Mouse (Mus musculus) erythroid progenitor cell, adult 5-6 weeks (primary cell): ENCODE results near the gene Rec8. TPM values are rescaled to one million over a fixed set of nuclear protein-coding genes. Genes with fewer than 3 reads are reported as not detected.

Experiments used
- total RNA-seq, 2 experiments: library from RNA; stranded (forward) in 1 of 2; stranded (reverse) in 1 of 2; fragments of 150-400 nt in 1 of 2; fragments of 186-747, 209-891 nt in 1 of 2; gene quantifications; 2 replicates each; pipeline versions ENCODE4 v1.2.3 to v1.2.4; 2015 to 2017; ENCODE audit warnings: low replicate concordance in 2 of 2

The Rec8 gene
- total RNA-seq, 2 experiments from 2014 or later, result 1.4 TPM; not detected in 1

Other genes starting within 250 kb of the Rec8 start
Only the 30 nearest of the 32 such genes appear.
- gene Dhrs4, start 139.3 kb upstream of the Rec8 start, total RNA-seq (2015; ENCODE audit: low replicate concordance), result 15.5 and 26.4 TPM in 2 replicates
- gene Dhrs4, start 139.3 kb upstream of the Rec8 start, total RNA-seq (2017; ENCODE audit: low replicate concordance), result 21.8 and 34.7 TPM in 2 replicates
- gene Carmil3, start 127.4 kb upstream of the Rec8 start, total RNA-seq (2015; ENCODE audit: low replicate concordance), result 0.42 TPM in 1 of 2 replicates, not detected in the other
- gene Carmil3, start 127.4 kb upstream of the Rec8 start, total RNA-seq (2017; ENCODE audit: low replicate concordance), result 0.13 TPM in 1 of 2 replicates, not detected in the other
- not detected in 2 replicates for gene Cpne6, start 107.6 kb upstream of the Rec8 start, total RNA-seq (2015; ENCODE audit: low replicate concordance)
- gene Cpne6, start 107.6 kb upstream of the Rec8 start, total RNA-seq (2017; ENCODE audit: low replicate concordance), result not detected in 2 replicates
- gene Nrl, start 93.1 kb upstream of the Rec8 start, total RNA-seq (2015; ENCODE audit: low replicate concordance), result 0.84 TPM in 1 of 2 replicates, not detected in the other
- gene Nrl, start 93.1 kb upstream of the Rec8 start, total RNA-seq (2017; ENCODE audit: low replicate concordance), result 0.51 and 0.98 TPM in 2 replicates
- 79.3 and 89.7 TPM in 2 replicates for gene Pck2, start 77.8 kb upstream of the Rec8 start, total RNA-seq (2015; ENCODE audit: low replicate concordance)
- gene Pck2, start 77.8 kb upstream of the Rec8 start, total RNA-seq (2017; ENCODE audit: low replicate concordance), result 112 and 125 TPM in 2 replicates
- 31.0 and 44.0 TPM in 2 replicates for gene Dcaf11, start 58.0 kb upstream of the Rec8 start, total RNA-seq (2015; ENCODE audit: low replicate concordance)
- gene Dcaf11, start 58.0 kb upstream of the Rec8 start, total RNA-seq (2017; ENCODE audit: low replicate concordance), result 20.2 and 39.3 TPM in 2 replicates
- gene A730061H03Rik, start 57.6 kb upstream of the Rec8 start, total RNA-seq (2015; ENCODE audit: low replicate concordance), result 6.5 TPM in 1 of 2 replicates, not detected in the other
- not detected in 2 replicates for gene A730061H03Rik, start 57.6 kb upstream of the Rec8 start, total RNA-seq (2017; ENCODE audit: low replicate concordance)
- gene Fitm1, start 42.4 kb upstream of the Rec8 start, total RNA-seq (2015; ENCODE audit: low replicate concordance), result not detected in 2 replicates
- not detected in 2 replicates for gene Fitm1, start 42.4 kb upstream of the Rec8 start, total RNA-seq (2017; ENCODE audit: low replicate concordance)
- gene Psme1, start 39.9 kb upstream of the Rec8 start, total RNA-seq (2015; ENCODE audit: low replicate concordance), result 287 and 391 TPM in 2 replicates
- gene Psme1, start 39.9 kb upstream of the Rec8 start, total RNA-seq (2017; ENCODE audit: low replicate concordance), result 37.7 and 64.8 TPM in 2 replicates
- gene Emc9, start 32.7 kb upstream of the Rec8 start, total RNA-seq (2015; ENCODE audit: low replicate concordance), result 11.7 and 19.8 TPM in 2 replicates
- 3.3 and 14.8 TPM in 2 replicates for gene Emc9, start 32.7 kb upstream of the Rec8 start, total RNA-seq (2017; ENCODE audit: low replicate concordance)
- 112 and 141 TPM in 2 replicates for gene Psme2, start 26.9 kb upstream of the Rec8 start, total RNA-seq (2015; ENCODE audit: low replicate concordance)
- gene Psme2, start 26.9 kb upstream of the Rec8 start, total RNA-seq (2017; ENCODE audit: low replicate concordance), result 45.1 and 109 TPM in 2 replicates
- 20.2 and 22.2 TPM in 2 replicates for gene Rnf31, start 26.3 kb upstream of the Rec8 start, total RNA-seq (2015; ENCODE audit: low replicate concordance)
- gene Rnf31, start 26.3 kb upstream of the Rec8 start, total RNA-seq (2017; ENCODE audit: low replicate concordance), result 31.8 and 34.7 TPM in 2 replicates
- 70.8 and 89.0 TPM in 2 replicates for gene Irf9, start 14.5 kb upstream of the Rec8 start, total RNA-seq (2015; ENCODE audit: low replicate concordance)
- gene Irf9, start 14.5 kb upstream of the Rec8 start, total RNA-seq (2017; ENCODE audit: low replicate concordance), result 87.4 and 106 TPM in 2 replicates
- gene Ipo4, start 17.9 kb downstream of the Rec8 start, total RNA-seq (2015; ENCODE audit: low replicate concordance), result 29.9 and 46.5 TPM in 2 replicates
- gene Ipo4, start 17.9 kb downstream of the Rec8 start, total RNA-seq (2017; ENCODE audit: low replicate concordance), result 18.1 and 53.9 TPM in 2 replicates
- gene Gm49378, start 19.9 kb downstream of the Rec8 start, total RNA-seq (2015; ENCODE audit: low replicate concordance), result 12.3 and 17.2 TPM in 2 replicates
- gene Gm49378, start 19.9 kb downstream of the Rec8 start, total RNA-seq (2017; ENCODE audit: low replicate concordance), result 3.5 and 7.0 TPM in 2 replicates
- 39.8 and 58.4 TPM in 2 replicates for gene Tm9sf1, start 25.8 kb downstream of the Rec8 start, total RNA-seq (2015; ENCODE audit: low replicate concordance)
- gene Tm9sf1, start 25.8 kb downstream of the Rec8 start, total RNA-seq (2017; ENCODE audit: low replicate concordance), result 47.0 and 64.3 TPM in 2 replicates
- gene Tssk4, start 32.1 kb downstream of the Rec8 start, total RNA-seq (2015; ENCODE audit: low replicate concordance), result 6.5 TPM in 1 of 2 replicates, not detected in the other
- 1.3 and 2.5 TPM in 2 replicates for gene Tssk4, start 32.1 kb downstream of the Rec8 start, total RNA-seq (2017; ENCODE audit: low replicate concordance)
- 14.3 and 20.5 TPM in 2 replicates for gene Mdp1, start 42.5 kb downstream of the Rec8 start, total RNA-seq (2015; ENCODE audit: low replicate concordance)
- 2.3 and 14.9 TPM in 2 replicates for gene Mdp1, start 42.5 kb downstream of the Rec8 start, total RNA-seq (2017; ENCODE audit: low replicate concordance)
- gene Gmpr2, start 53.9 kb downstream of the Rec8 start, total RNA-seq (2015; ENCODE audit: low replicate concordance), result 1.7 and 3.6 TPM in 2 replicates
- gene Gmpr2, start 53.9 kb downstream of the Rec8 start, total RNA-seq (2017; ENCODE audit: low replicate concordance), result 9.0 and 14.1 TPM in 2 replicates
- 105 and 189 TPM in 2 replicates for gene Nedd8, start 54.1 kb downstream of the Rec8 start, total RNA-seq (2015; ENCODE audit: low replicate concordance)
- 102 and 138 TPM in 2 replicates for gene Nedd8, start 54.1 kb downstream of the Rec8 start, total RNA-seq (2017; ENCODE audit: low replicate concordance)
- gene Tinf2, start 63.8 kb downstream of the Rec8 start, total RNA-seq (2015; ENCODE audit: low replicate concordance), result 39.6 and 50.7 TPM in 2 replicates
- 31.5 and 57.4 TPM in 2 replicates for gene Tinf2, start 63.8 kb downstream of the Rec8 start, total RNA-seq (2017; ENCODE audit: low replicate concordance)
- gene Tgm1, start 95.9 kb downstream of the Rec8 start, total RNA-seq (2015; ENCODE audit: low replicate concordance), result 1.4 and 4.6 TPM in 2 replicates
- 1.8 TPM in 1 of 2 replicates, not detected in the other for gene Tgm1, start 95.9 kb downstream of the Rec8 start, total RNA-seq (2017; ENCODE audit: low replicate concordance)
- 2.9 and 6.3 TPM in 2 replicates for gene Rabggta, start 104.2 kb downstream of the Rec8 start, total RNA-seq (2015; ENCODE audit: low replicate concordance)
- gene Rabggta, start 104.2 kb downstream of the Rec8 start, total RNA-seq (2017; ENCODE audit: low replicate concordance), result 6.0 TPM in 1 of 2 replicates, not detected in the other
- gene Dhrs1, start 127.7 kb downstream of the Rec8 start, total RNA-seq (2015; ENCODE audit: low replicate concordance), result 6.7 and 39.3 TPM in 2 replicates
- gene Dhrs1, start 127.7 kb downstream of the Rec8 start, total RNA-seq (2017; ENCODE audit: low replicate concordance), result 0.76 and 10.4 TPM in 2 replicates
- gene Nop9, start 127.7 kb downstream of the Rec8 start, total RNA-seq (2015; ENCODE audit: low replicate concordance), result 5.9 and 8.6 TPM in 2 replicates
- gene Nop9, start 127.7 kb downstream of the Rec8 start, total RNA-seq (2017; ENCODE audit: low replicate concordance), result 7.2 and 11.7 TPM in 2 replicates
- not detected in 2 replicates for gene Cideb, start 140.4 kb downstream of the Rec8 start, total RNA-seq (2015; ENCODE audit: low replicate concordance)
- gene Cideb, start 140.4 kb downstream of the Rec8 start, total RNA-seq (2017; ENCODE audit: low replicate concordance), result not detected in 2 replicates
- gene Ltb4r2, start 143.4 kb downstream of the Rec8 start, total RNA-seq (2015; ENCODE audit: low replicate concordance), result not detected in 2 replicates
- gene Ltb4r2, start 143.4 kb downstream of the Rec8 start, total RNA-seq (2017; ENCODE audit: low replicate concordance), result not detected in 2 replicates
- 8.8 and 11.9 TPM in 2 replicates for gene Ltb4r1, start 147.9 kb downstream of the Rec8 start, total RNA-seq (2015; ENCODE audit: low replicate concordance)
- 2.8 and 8.9 TPM in 2 replicates for gene Ltb4r1, start 147.9 kb downstream of the Rec8 start, total RNA-seq (2017; ENCODE audit: low replicate concordance)
- gene Adcy4, start 166.1 kb downstream of the Rec8 start, total RNA-seq (2015; ENCODE audit: low replicate concordance), result not detected in 2 replicates
- not detected in 2 replicates for gene Adcy4, start 166.1 kb downstream of the Rec8 start, total RNA-seq (2017; ENCODE audit: low replicate concordance)
- gene Ripk3, start 170.8 kb downstream of the Rec8 start, total RNA-seq (2015; ENCODE audit: low replicate concordance), result 18.4 and 28.1 TPM in 2 replicates
- 2.3 and 33.1 TPM in 2 replicates for gene Ripk3, start 170.8 kb downstream of the Rec8 start, total RNA-seq (2017; ENCODE audit: low replicate concordance)